Mouse (Mus musculus) MEL (cell line): ENCODE measurements around the gene Hist1h2ae. TPM values are rescaled to one million over a fixed set of nuclear protein-coding genes. Genes with fewer than 3 reads are reported as not detected.

Source experiments
- DNase-seq: peaks from one replicate; pipeline ENCODE4 v3.0.0; 2011; ENCODE audit warnings: low read depth, low spot score
- H3K27ac ChIP-seq: 2 replicates; pipeline ENCODE4 v1.5.1; 2012; ENCODE audit warnings: low read depth, mild to moderate bottlenecking, control low read depth, low read length, moderate library complexity; ENCODE audit not compliant: control insufficient read depth
- H3K27me3 ChIP-seq, 2 experiments: fragments of 150-350 bp in 1 of 2; sonication (generic) in 1 of 2; 2 replicates each; pipeline ENCODE4 v1.6.1; 2012; ENCODE audit warnings: low read length in 2 of 2, mild to moderate bottlenecking in 2 of 2, improper control_type of control experiment in 1 of 2, moderate library complexity in 1 of 2; ENCODE audit not compliant: insufficient read depth in 2 of 2, control insufficient read depth in 1 of 2
- H3K36me3 ChIP-seq, 2 experiments: 2 replicates each; pipeline ENCODE4 v1.6.1; 2012 to 2014; ENCODE audit warnings: low read length in 2 of 2, improper control_type of control experiment in 1 of 2, inconsistent platforms in 1 of 2, mild to moderate bottlenecking in 1 of 2; ENCODE audit not compliant: insufficient read depth in 2 of 2, control insufficient read depth in 1 of 2
- H3K4me1 ChIP-seq, 2 experiments: fragments of 150-350 bp in 1 of 2; sonication (generic) in 1 of 2; 2 replicates each; pipeline ENCODE4 v1.6.1; 2012; ENCODE audit warnings: low read length in 2 of 2, improper control_type of control experiment in 1 of 2, mild to moderate bottlenecking in 1 of 2; ENCODE audit not compliant: insufficient read depth in 2 of 2, control insufficient read depth in 1 of 2
- H3K4me3 ChIP-seq, 2 experiments: fragments of 150-350 bp in 1 of 2; sonication (generic) in 1 of 2; 2 replicates each; pipeline ENCODE4 v1.5.1; 2012; ENCODE audit warnings: low read depth in 2 of 2, low read length in 2 of 2, mild to moderate bottlenecking in 2 of 2, moderate library complexity in 2 of 2, control low read depth in 1 of 2, improper control_type of control experiment in 1 of 2; ENCODE audit not compliant: control insufficient read depth in 1 of 2, insufficient read depth in 1 of 2
- H3K79me2 ChIP-seq: 2 replicates; pipeline ENCODE4 v1.6.1; 2012; ENCODE audit warnings: mild to moderate bottlenecking, low read length, moderate library complexity; ENCODE audit not compliant: control insufficient read depth, poor library complexity, insufficient read depth
- H3K9ac ChIP-seq: 2 replicates; pipeline ENCODE4 v1.6.1; 2012; ENCODE audit warnings: low read depth, mild to moderate bottlenecking, control low read depth, low read length, moderate library complexity; ENCODE audit not compliant: control insufficient read depth, poor library complexity, severe bottlenecking
- H3K9me3 ChIP-seq: fragments of 150-350 bp; sonication (generic); replicated peaks from 2 replicates; pipeline ENCODE4 v1.6.1; 2012; ENCODE audit warnings: mild to moderate bottlenecking, low read length, improper control_type of control experiment, moderate library complexity; ENCODE audit not compliant: insufficient read depth
- CHD1 ChIP-seq: IDR thresholded peaks from 2 replicates; pipeline ENCODE4 v1.6.1; 2012; ENCODE audit warnings: low read depth, mild to moderate bottlenecking, inconsistent platforms, low read length, improper control_type of control experiment
- MYC ChIP-seq: IDR thresholded peaks from 2 replicates; pipeline ENCODE4 v1.6.1; 2011; ENCODE audit warnings: low read depth, mild to moderate bottlenecking, low read length, improper control_type of control experiment, moderate library complexity
- POLR2A ChIP-seq, 2 experiments: IDR thresholded peaks; 2 replicates each; pipeline ENCODE4 v1.6.1; 2011 to 2012; ENCODE audit warnings: low read length in 2 of 2, mild to moderate bottlenecking in 2 of 2, control low read depth in 1 of 2, improper control_type of control experiment in 1 of 2, low read depth in 1 of 2, moderate library complexity in 1 of 2; ENCODE audit not compliant: control insufficient read depth in 1 of 2, insufficient read depth in 1 of 2, poor library complexity in 1 of 2
- POLR2AphosphoS5 ChIP-seq: IDR thresholded peaks from 2 replicates; pipeline ENCODE4 v1.6.1; 2012; ENCODE audit warnings: low read depth, borderline replicate concordance, mild to moderate bottlenecking, inconsistent platforms, low read length, moderate library complexity, mixed read lengths
- TBP ChIP-seq: IDR thresholded peaks from 2 replicates; pipeline ENCODE4 v1.8.0; 2011; ENCODE audit warnings: low read depth, low read length, improper control_type of control experiment
- TCF12 ChIP-seq: IDR thresholded peaks from 2 replicates; pipeline ENCODE4 v1.6.1; 2014; ENCODE audit warnings: low read depth, mild to moderate bottlenecking, inconsistent platforms, low read length, improper control_type of control experiment, moderate library complexity
- UBTF ChIP-seq: IDR thresholded peaks from 2 replicates; pipeline ENCODE4 v1.6.1; 2012; ENCODE audit warnings: low read depth, mild to moderate bottlenecking, inconsistent platforms, low read length, improper control_type of control experiment, moderate library complexity, borderline replicate concordance; ENCODE audit not compliant: insufficient read depth
- ZKSCAN1 ChIP-seq: IDR thresholded peaks from 2 replicates; pipeline ENCODE4 v1.6.1; 2012; ENCODE audit warnings: low read depth, mild to moderate bottlenecking, inconsistent platforms, low read length, improper control_type of control experiment, moderate library complexity
- polyA plus RNA-seq, 2 experiments: library from polyadenylated mRNA; stranded (reverse) in 1 of 2; unstranded in 1 of 2; fragments of >175 nt in 1 of 2; fragments of >200 nt in 1 of 2; gene quantifications; 2 replicates each; pipeline versions ENCODE4 v1.2.1 to v1.2.4; 2012; ENCODE audit warnings: low replicate concordance in 2 of 2, low read depth in 1 of 2; ENCODE audit not compliant: insufficient read length in 2 of 2, insufficient read depth in 1 of 2, missing spikeins in 1 of 2
- total RNA-seq: library from RNA; depleted of rRNA; stranded (reverse); fragments of 300-350 nt; gene quantifications from 2 replicates; pipeline ENCODE4 v1.2.3, GENCODE M21; 2012

Hist1h2ae gene
- total and polyA plus RNA-seq, 3 experiments, result 3.3 to 560 TPM; not detected in 1

DNA sequence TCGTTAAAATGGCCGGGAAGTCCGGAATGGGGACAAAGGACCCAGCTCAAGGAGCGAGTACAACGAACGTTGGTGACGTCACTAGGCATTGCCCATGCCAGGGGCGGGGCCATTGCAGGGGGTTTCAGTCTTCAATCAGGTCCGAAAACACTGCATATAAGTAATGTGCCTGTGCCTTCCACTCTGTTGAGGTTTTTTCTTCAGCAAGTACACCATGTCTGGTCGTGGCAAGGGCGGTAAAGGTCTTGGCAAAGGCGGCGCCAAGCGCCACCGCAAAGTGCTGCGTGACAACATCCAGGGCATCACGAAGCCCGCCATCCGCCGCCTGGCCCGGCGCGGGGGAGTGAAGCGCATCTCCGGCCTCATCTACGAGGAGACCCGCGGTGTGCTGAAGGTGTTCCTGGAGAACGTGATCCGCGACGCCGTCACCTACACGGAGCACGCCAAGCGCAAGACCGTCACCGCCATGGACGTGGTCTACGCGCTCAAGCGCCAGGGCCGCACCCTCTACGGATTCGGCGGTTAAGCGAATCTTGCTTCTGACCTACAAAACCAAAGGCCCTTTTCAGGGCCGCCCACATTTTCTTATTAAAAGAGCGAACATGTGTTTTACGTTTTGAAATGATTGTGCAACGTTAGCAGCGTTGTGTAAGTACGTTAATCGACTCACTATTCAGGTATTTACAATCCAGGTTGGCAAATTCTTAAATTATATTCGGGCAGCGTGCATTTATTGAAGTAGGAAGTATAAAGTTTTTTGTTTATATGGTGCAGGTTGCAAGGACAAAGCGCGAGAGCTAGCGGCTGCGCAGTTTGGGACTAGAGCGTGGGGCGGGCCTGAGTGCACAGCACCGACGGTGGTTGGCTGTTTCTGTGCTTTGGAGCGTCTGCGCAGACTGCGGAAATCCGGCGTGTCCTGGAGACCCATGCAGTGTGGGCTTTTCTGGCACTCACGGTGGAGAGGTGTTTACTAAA, 39.8 kb downstream of the Hist1h2ae start, which contains the start of gene Hist1h4h:
TSS of gene Hist1h4h (plus strand) at position 150 of the 975 bp plus-strand sequence.
- H3K9ac ChIP-seq, result peak within 1 kb of the TSS; percentile 94
- no peaks in the 10 kb centered on the region for H3K9me3 ChIP-seq
- H3K4me3 ChIP-seq, result peak within 1 kb of the TSS; percentile 50 to 81
- peaks cover 0 to 6% of the 10 kb centered on the region in 2 experiments; a peak in 2 of 4 replicates for H3K4me1 ChIP-seq
- H3K79me2 ChIP-seq, result peaks cover 4% of the 10 kb centered on the region; the same call in 1 of the 2 replicates
- H3K27me3 ChIP-seq, result no peaks in the 10 kb centered on the region
- peaks cover 0 to 23% of the 10 kb centered on the region in 2 experiments; a peak in 2 of 4 replicates for H3K36me3 ChIP-seq
- peak; percentile 98 for DNase-seq
- TF ChIP-seq TBP, result peak; percentile 99
- TF ChIP-seq CHD1, result no peak
- TF ChIP-seq POLR2AphosphoS5, result peak; percentile 98
- TF ChIP-seq TCF12, result no peak
- no peak for TF ChIP-seq MYC
- TF ChIP-seq UBTF, result peak; percentile 78; the same call in 1 of the 2 replicates
- peak; percentile 98 for TF ChIP-seq POLR2A (IDR thresholded peaks at IDR 0.05; ENCODE audit: control insufficient read depth in 1 of 2, insufficient read depth in 1 of 2, low read depth in 1 of 2, low read length in 2 of 2, poor library complexity in 1 of 2)
- H3K27ac ChIP-seq, result peak within 1 kb of the TSS; percentile 100

DNA sequence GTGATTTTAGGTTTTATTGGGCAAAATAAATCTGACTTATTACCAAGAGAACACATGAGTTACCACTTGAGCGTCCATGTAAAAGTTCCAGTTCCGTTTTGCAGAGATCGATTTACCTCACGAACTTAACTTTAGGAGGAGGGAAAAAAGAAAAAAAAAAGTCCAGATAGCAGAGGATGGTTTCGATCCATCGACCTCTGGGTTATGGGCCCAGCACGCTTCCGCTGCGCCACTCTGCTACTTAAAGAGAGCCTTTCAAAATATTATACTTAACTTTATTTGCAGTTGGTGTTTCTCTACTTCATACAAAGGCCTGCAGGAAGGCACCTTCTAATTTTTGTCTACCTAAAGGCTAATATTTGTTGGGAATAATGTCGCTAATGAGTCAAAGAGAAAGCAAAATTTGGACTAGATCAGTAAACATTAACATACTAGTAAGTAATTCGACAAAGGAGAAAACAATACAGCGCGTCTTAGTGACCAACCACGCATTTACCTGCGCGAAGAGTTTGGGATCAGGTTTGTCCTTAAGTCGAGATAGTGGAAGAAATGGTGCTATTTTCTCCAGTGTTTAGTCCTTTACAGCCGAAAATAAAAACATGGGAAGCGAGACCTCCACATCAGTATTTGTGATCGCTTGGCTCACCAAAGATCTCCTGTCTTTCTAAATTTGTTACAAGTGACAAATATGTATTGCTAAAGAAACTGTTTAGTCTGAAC, 40.7 kb downstream of the Hist1h2ae start:
- Histone ChIP-seq H3K27me3 (no peaks in the 10 kb centered on the region), H3K27ac (peak overlapping the region; percentile 100), H3K4me1 (peaks cover 0 to 6% of the 10 kb centered on the region in 2 experiments; a peak in 2 of 4 replicates), H3K36me3 (peaks cover 0 to 23% of the 10 kb centered on the region in 2 experiments; a peak in 2 of 4 replicates), H3K9me3 (no peaks in the 10 kb centered on the region), H3K9ac (peak overlapping the region; percentile 94), H3K4me3 (peak overlapping the region; percentile 50 to 81), H3K79me2 (peaks cover 4% of the 10 kb centered on the region; the same call in 1 of the 2 replicates)
- peak; percentile 81 for DNase-seq
- TF ChIP-seq TBP (peak; percentile 100), ZKSCAN1 (no peak)
